Mouse (Mus musculus) activated CD4-positive, CD25-positive, alpha-beta regulatory T cell, adult 4 months (primary cell): Measurements from ENCODE around the gene Tubb5. TPM values are rescaled to one million over a fixed set of nuclear protein-coding genes. Genes with fewer than 3 reads are reported as not detected.

ENCODE experiments used
- ATAC-seq: one replicate; pipeline ENCODE4 v1.8.0; 2017
- polyA plus RNA-seq, 2 experiments: library from polyadenylated mRNA; unstranded; fragments of 100-300 nt; shearing (Covaris generic); gene quantifications; one replicate each; pipeline ENCODE4 v1.2.1; 2017

Gene Tubb5
- polyA plus RNA-seq, 2 experiments from 2014 or later: 410 to 652 TPM

DNA sequence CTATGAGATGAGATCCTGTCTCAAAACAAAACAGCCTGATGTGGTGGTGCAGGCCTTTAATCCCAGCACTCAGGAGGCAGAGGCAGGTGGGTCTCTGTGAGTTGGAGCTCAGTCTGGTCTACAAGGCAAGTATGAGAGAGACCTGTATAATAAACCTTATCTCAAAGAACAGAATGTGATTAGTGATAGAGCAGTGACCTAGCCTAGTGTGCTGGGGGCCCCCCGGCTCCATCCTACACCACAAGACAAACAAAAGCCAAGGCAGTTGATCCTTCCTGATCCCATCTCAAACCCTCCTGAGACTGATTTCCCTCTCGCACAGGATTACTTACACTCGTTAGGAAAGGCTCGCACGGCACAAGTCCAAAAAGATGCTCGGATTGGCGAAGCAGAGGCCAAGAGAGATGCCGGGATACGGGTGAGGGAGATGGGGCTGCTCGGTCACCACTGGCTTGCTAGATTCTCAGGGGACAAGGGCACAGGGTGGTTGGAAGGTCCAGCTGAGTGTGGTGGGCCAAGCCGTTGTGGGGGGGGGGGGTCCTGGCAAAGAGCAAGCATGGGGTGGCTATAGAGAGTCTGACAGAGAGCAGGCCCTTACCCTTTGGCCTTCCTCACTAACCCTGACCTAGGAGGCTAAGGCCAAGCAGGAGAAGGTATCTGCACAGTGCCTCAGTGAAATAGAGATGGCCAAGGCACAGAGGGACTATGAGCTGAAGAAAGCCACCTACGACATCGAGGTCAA, 12.8 kb downstream of the Tubb5 start:
- no peak for ATAC-seq

DNA sequence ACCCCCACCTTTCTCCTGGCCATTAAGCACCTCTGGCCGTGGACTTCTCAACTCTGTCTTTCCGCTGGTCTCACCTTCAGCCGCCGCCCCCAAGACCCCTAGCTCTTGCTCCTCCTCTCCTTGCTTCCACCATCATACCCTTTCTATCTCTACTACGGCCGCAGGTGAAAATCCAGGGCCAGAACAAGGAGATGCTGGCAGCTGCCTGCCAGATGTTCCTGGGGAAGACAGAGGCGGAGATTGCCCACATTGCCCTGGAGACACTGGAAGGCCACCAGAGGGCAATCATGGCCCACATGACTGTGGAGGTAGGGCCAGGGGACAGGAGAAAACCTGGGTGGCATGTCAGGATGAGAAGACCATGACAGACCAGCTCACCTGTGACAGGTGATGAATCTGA, 13.7 kb downstream of the Tubb5 start:
- no peak for ATAC-seq

DNA sequence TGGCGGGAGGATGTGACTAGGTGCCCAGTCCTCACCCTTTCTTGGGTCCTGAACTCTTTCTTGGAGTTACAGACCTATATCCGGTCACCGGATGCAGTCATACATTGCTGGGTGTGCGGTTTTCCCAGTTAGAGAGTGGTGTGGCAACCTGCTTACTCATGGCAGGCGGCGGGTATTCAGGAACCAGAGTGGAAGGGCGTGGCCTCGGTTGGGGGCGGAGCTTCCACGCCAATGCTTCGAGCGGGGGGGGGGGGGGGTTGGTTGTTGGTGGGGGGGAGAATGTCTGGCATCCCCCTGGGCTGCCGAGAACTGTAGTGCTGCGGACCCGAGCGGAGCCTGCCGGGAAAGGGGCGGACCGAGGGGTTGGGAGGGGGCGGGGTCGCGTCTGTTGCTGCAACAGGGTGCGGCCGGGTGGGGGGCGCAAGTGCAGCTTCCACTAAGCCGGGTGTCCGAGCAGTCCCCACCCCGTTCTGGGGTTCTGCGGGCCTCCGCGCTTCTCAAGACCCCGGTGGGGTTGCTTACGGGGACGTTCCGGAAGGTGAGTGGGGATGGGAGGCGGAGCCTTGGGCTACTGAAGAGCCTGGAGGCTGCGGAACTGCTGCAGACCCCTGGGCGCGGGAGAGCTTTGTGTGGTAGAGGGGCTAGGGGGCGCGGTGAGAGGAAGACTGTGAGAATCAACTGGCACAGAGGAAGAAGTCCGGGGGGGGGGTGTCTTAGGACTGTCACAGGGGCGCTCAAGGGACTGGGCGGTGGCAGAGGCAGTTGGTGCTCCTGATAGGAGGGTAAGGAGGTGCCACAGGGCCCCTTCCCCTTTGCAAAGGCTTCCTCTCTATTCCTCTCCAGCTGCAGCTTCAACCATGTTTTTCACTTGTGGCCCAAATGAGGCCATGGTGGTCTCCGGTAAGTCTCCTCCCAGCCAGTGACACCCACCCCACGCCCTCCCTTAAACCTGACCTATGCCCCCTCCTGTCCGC, 14.9 kb downstream of the Tubb5 start, which contains the start of gene Flot1:
Gene Flot1, plus strand, starts transcription at position 267 of the 974 bp plus-strand sequence.
- peak; percentile 76 for ATAC-seq

DNA sequence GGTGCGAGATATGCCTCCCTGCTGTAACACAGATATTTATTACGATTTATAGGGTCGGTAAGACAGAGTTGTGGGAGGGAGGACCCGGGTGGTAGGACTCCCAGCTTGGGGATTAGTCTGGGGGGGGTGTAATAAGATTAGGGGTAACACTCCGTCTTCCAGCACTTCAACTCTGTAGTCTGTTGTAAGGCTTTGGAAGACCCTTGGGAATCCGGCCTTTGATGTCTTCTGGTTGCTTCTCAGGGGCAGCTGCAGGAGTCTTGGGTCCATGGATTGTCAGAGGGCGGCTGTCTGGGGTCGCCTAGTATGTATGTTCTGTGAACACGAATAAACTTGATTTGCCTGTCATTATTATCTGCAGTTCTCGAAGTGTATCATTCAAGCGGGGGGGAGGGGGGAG, 15.5 kb downstream of the Tubb5 start:
- ATAC-seq: no peak

DNA sequence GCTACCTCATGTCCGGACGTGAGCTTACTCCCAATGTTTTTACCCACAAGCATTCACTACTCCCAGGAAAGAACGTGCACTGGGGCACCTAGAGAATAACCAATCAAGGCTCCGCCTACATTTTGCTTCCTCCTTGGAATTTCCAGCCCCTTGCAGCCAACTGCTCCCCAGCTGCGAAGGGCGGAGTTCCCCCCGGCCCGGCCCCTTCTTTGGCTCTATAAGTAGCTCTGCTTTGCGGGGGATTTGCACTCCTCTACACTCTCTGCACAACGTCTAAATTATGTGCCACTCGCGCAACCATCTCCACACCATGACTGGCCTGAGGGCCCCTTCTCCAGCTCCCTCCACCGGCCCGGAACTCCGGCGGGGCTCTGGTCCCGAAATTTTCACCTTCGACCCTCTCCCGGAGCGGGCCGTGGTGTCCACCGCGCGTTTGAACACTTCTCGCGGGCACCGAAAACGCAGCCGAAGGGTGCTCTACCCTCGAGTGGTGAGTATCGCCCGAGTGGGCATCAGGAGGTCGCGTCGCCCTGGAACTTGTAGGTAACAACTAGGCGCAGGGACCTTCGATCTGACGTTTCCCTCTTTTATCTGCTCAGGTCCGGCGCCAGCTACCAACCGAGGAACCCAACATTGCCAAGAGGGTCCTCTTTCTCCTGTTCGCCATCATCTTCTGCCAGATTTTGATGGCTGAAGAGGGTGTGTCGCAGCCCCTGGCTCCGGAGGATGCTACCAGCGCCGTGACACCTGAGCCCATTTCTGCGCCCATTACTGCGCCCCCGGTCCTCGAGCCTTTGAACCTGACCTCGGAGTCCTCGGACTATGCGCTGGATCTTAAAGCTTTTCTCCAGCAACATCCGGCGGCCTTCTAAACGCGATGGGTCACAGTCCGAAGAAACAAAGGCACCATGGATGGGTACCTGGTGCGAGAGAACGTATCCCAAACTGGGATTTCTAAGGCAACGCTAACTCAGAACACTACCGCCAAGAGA, 16.4 kb downstream of the Tubb5 start, which contains the start of gene Ier3:
Gene Ier3, plus strand, starts transcription at position 246 of the 992 bp plus-strand sequence.
- ATAC-seq: no peak

DNA sequence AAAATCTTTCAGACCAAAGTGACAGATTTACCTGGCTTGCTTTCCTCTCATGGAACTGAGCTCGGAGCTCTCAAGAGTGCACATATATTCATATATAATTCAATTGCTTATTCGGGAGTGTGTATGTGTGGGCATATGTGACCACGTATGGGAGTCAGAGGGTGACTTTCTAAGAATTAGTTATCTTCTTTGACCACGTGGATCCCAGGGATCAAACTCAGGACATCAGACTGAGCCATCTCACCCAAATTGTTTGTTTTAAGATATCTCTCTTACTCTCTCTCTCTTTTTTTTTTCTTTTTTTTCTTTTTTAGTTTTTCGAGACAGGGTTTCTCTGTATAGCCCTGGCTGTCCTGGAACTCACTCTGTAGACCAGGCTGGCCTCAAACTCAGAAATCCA, 18.0 kb downstream of the Tubb5 start:
- no peak for ATAC-seq

DNA sequence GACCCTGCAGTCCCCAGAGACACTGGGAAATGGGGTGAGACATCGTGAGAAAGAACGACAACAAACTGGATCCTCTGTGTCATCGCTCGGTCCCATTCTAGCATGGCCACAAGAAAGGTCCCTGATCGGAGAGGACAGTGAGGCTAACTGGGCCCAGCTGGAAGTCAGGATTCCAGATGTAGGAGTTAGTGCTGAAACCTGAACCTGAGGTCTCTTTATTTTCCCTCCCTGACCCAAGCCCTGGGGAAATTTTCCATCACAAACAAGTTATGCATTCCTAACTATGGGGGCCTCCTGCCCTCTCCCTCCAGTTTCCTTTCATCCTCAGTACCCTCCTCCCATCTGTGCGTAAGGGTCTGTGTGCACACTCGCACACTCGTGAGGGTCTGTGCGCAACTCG, 20.9 kb downstream of the Tubb5 start:
- ATAC-seq: no peak

DNA sequence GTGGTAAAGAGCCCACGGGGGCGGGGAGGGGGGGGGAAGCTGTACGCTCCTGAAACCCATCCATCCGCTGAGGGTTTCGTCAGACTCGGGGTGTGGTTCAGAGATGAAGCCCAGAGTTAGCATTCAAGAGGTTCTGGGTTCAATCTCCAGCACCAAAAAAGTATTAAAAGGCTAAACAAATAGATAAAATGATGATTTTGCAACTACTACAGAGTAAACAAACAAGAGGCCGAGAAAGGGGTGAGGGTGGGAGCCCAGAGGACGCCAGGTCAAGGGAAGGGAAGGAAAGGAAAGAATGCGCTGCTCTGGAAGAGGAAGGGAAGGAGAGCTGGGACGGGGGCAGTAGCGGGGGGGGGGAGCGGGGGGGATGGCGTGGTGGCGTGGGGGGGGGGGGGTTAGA, 21.4 kb downstream of the Tubb5 start:
- no peak for ATAC-seq

DNA sequence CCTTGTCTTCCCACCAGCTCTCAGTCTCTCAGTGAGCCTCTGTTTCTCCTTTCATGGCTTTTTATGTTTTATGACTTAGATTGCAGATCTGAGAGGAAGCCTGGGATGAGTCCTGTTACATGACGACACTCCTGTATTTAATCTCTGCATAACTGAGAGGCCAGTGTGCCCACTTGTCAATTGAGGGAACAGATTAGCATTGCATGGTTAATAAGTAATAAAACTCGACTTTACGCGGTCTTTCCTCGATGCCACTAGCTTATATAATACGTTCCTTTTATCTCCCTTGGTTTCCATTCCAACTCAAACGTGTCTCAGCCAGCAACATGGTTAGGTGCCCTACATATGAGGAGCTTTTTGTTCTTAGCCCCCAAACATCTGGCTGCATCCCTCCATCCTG, 22.3 kb downstream of the Tubb5 start:
- ATAC-seq: no peak

DNA sequence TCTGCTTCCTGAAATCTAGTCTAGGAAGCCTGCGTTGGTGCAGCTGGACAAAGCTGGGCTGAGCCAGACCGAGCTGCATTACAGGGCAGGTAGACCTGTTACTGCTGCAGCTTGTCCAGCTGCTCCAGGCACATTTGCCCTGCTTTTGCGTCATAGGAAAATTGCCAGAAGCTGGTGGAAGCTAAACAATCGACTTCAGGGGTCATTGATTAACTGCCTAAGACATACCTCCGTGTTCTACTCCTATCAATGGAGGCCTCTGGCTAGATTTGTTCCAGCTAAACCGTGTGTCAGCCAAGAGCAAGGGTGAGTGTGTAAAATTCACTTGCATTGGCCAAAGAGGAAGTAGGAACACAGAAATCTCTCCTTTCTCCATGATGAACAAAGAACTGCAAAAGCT, 23.4 kb downstream of the Tubb5 start:
- no peak for ATAC-seq

DNA sequence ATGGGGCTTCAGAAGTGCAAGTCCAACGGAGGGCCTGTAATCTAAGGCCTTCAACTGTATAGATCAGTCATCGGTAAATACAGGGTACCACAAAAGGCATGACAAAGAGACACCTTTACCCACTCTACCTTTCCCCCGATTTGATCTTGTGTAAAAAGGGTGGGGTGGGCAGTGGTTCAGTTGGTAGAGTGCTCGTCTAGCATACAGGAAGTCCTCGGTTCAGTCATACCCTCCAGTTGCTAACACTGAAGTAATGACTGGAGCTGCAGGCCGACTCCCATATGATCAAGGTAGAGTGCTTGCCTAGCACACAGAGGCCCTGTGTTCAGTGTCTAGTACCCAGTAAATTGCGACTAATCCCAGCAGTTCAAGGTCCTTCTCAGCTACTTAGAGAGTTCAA, 24.5 kb downstream of the Tubb5 start:
- peak; percentile 68 for ATAC-seq

DNA sequence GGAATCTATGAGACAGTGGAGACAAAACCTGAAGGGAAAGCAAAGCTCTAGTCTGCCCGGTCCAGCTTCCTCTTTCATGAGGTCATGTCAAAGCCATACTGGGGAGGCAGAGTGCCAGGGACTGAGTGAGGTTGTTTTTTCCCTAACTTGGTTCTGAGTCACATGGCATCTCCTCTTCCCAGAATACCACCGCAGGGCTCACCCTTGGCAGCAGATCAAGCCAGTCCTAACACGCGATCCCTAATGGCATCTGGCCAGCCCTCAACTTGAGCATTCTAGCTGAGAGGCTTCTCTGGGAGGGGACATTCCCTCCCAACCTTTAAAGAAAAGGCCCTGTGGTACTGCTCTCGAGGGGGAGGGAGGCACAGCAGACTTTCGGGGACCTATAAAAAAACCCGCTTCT, 24.9 kb downstream of the Tubb5 start:
- no peak for ATAC-seq

DNA sequence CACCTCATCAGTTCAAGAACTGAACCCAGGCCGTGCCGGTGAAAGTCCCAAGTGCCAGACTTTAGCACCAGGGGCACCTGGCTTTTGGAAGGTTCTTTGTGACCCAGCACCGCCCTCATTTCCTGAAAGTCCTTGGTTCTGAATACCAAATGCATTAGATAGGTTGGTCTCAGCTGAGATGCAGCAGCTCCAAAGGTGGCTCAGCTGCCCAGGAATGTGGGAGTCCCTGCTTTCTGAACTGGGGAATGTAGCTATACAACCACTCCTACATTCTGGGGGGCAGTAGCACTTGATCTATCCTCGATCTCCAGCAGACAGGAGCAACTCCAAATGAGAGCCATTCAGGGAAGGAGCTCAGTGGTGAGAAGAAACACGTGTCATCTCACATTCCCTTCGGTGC, 25.4 kb downstream of the Tubb5 start:
- no peak for ATAC-seq

DNA sequence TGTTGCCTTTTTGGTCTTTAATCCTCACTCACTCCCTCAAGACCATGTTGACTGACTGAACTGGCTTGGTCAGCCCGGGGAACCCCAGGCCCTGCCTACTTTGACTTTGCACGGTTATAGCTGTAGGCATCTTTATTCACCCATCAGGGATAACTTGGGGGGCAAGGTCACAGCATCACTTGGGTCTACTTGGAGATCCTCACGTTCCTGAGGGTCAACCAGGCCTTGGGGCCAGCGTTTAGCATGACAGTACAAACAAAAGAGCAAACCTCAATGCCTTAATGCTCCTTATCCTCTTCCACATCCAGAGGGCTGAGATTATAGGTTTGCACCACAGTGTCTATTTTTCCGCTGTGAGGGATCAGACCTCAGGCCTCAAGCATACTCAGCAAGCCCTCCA, 25.8 kb downstream of the Tubb5 start:
- no peak for ATAC-seq

DNA sequence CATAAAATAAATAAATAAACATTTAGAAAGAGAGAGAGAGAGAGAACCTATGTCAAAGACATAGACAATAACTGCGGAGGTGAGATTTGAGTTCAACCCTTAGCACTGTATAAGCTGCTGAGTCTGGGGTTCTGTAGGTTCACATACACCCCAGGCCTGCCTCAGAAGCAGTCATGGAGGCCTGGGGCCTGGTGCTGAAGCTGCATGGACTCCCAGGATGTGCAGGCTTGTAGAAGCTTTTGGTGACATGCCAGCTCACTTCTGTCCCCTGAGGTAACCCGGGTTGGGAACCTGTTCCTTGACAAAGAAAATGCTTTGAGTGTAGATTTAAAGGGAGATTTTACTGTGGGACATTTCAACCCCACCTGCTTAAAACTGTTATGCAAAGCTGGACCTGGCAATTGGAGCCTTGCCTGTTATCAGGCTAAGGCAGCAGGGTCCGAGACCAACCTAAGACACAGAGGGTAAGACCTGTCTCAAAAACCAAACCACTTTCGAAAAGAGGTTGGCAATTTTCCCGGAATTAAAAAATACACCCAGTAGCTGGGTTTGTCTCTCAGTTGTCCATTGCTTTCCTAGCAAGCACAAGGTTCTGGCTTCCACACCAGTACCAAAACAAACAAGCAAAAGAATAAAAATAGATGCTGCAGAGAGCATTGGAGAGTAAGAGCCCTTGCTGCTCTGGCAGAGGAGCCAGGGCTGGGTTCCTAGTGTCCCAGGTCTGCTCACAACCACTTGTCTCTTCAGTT, 27.0 kb downstream of the Tubb5 start:
- ATAC-seq: no peak

DNA sequence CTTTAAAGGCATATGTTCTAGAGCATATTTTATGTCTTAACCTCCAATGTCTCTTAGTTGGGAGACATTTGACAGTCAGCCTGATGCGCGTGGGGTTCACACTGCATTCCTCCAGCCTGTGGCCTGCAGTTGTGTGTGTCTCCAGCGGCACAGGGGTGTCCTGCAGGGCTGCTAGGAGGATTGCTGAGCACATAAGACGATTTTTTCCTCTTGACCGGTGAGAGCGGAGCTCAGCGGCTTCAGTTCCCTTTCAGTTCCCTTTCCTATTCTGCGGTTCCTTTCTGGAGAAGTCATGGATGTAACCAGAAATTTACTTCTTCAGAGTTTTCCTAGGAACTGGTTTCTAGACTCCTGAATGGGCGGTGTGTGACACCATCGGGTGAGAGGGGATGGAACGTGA, 28.7 kb downstream of the Tubb5 start:
- no peak for ATAC-seq

DNA sequence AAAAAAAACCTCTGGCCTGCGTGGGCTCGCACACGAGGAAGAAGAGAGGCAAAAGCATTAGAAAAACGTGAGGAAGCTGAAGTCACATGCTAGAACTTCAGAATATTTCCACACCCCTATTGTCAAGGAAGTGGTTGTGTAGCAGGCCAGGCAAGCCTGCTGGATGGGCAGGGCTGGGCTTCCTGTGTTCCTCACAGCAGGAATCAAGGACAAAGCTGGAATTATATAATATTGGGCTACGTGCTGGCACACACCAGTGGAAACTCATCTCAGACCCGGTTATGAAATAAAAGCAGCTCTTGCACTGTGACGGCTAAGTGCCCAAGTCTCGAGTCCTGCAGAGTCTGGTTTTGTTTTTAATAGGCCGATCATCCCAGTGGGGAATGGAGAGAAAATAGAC, 30.0 kb downstream of the Tubb5 start:
- ATAC-seq: no peak

DNA sequence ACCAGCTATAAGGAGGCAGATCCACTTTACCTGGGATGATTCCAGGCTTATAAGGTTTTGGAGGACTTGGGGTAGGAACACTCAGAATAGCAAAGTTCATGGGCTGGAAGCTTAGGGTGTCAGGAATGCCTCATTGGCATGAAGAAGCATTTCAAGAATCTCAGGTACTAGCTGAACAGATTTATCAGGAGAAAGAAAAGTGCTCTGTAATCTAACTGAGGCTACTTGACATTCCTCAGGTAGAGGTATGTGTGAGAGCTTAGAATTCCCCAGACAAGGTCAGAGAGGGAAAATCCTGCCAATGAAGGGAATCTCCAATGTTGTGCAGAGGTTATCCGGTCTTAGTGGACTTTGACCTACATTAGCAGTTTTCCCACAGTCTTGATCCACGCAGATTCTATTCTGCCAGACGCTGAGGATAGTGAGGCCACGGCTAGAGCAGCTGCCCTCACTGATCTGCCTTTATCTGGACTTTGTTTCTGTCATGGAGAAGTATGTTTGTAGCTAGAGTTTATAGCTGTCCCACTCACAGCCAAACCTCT, 34.2 kb downstream of the Tubb5 start:
- no peak for ATAC-seq

DNA sequence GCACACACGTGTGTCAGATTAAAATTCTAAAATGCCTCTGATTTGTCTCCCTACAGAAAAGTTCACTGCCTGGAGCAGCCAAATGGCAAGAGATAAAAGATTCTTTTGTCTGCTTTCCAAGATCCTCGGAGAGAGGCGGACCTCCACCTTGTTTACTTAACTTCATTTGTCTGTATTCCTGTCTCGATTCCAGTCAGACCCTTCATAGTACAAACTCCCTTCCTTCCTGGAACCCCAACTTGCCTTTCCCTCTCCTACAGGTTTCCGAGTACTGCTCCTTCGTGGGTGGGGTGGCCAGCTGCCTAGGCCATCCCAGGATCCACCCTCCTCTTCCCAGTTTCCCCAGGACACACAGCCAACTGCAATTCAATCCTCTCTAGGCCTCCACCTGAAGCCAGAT, 35.1 kb downstream of the Tubb5 start:
- ATAC-seq: no peak

DNA sequence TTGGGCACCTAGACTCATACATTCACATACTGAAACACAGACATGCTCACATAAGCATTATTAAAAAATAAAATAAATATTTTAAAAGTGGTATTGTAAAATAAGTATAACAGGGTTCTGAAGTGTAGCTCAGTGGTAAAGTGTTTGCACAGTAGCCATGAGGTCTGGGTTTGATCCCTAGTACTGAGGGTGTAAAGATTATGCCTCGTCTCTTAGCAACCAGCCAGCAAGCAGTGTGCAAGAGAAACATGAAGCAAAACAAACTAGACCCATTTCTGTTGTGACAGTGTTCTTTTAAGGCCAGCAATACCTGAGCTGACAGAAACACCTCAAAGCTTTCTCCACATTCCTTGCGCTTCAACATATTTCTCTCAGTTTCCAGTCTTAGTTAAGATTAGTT, 37.2 kb downstream of the Tubb5 start:
- ATAC-seq: no peak

DNA sequence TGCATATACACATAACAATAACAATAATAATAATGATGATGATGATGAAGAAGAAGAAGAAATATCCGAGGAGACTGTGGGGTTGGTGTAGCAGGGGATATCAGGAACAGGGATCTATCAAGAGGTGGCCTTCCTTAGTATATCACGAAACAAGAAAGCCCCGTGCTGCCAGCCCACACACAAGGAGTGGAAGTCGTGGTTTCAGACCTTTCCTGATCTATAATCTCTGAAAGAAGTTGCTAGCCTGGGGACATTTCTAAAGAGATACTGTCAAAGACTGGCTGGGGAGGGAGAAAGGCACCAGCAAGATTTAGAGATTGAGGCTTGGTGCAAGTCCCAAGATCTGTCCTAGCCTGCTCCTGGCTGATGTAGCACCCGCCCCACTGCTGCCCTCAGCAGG, 41.3 kb downstream of the Tubb5 start:
- no peak for ATAC-seq
